In the genomic region with DNA sequence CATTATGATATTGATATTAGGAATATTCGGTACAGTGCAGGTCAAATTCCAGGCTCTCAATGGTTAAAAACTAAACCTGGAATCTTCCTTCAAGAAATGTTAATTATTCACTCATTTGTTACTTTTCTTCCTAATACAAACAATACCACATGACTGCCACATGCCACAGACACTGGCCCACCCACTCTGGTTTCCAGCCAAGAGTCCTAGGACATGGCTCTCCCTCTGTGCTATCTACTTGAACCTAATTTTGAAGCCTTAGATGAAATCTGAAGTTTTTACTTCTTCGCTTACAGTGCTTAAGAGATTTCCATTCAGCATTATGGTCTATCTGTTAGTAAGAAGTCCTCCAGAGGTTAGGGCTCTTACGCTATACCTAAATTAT, we compare ENCODE assay signal across 11 mouse cellular contexts. TPM values are rescaled to one million over a fixed set of nuclear protein-coding genes. Genes with fewer than 3 reads are reported as not detected.
DNase-seq lines count a peak whose midpoint lies in the region; ATAC-seq and TF ChIP-seq lines count a peak whose summit lies in the region.
"Had no signal": no experiment of that assay in that cellular context is flagged by ENCODE, and none has a peak within 500 bp of the region (broad histone marks: within the 10 kb centered on the region; RNA-seq: fewer than 3 reads in every experiment).

No protein-coding gene starts in this region.

- no peak for ATAC-seq in hindbrain, embryonic 12.5 days (ENCODE audit: low FRiP score)
- no peak for ATAC-seq in midbrain, embryonic 16.5 days
- no peak for ATAC-seq in midbrain, embryonic 11.5 days (ENCODE audit: low FRiP score)
- ATAC-seq in hindbrain, postnatal 0 days = no peak

- H3K27me3 ChIP-seq in hindbrain, embryonic 10.5 days (ENCODE audit: insufficient read depth, poor library complexity, severe bottlenecking) = peaks cover 16% of the 10 kb centered on the region
- H3K27me3 ChIP-seq in hindbrain, embryonic 12.5 days = peaks cover 7% of the 10 kb centered on the region
- no peaks in the 10 kb centered on the region for H3K27me3 ChIP-seq in midbrain, embryonic 16.5 days (ENCODE audit: control insufficient read depth, insufficient read depth, low read depth, low read length)
- peaks cover 2% of the 10 kb centered on the region; the same call in 1 of the 2 replicates for H3K27me3 ChIP-seq in midbrain, embryonic 11.5 days (ENCODE audit: control insufficient read depth, insufficient read depth, low read length)
- H3K27me3 ChIP-seq in hindbrain, postnatal 0 days (ENCODE audit: insufficient read depth, low read length) = no peaks in the 10 kb centered on the region

- H3K9me3 ChIP-seq in hindbrain, embryonic 10.5 days = peaks cover 5% of the 10 kb centered on the region; the same call in 1 of the 2 replicates
- 0 out of 2 replicates have a peak, but pooled peaks cover 2% of the 10 kb centered on the region for H3K9me3 ChIP-seq in hindbrain, embryonic 12.5 days (replicated peaks)
- H3K9me3 ChIP-seq in midbrain, embryonic 16.5 days (replicated peaks; ENCODE audit: control insufficient read depth, low read length, poor library complexity, severe bottlenecking) = no peaks in the 10 kb centered on the region
- 0 out of 2 replicates have a peak, but pooled peaks cover 1% of the 10 kb centered on the region for H3K9me3 ChIP-seq in midbrain, embryonic 11.5 days (ENCODE audit: control insufficient read depth, low read length)
- no peaks in the 10 kb centered on the region for H3K9me3 ChIP-seq in hindbrain, postnatal 0 days (ENCODE audit: low read length)
- H3K9me3 ChIP-seq: liver, embryonic 13.5 days had no signal

- DNase-seq in hindbrain, embryonic 10.5 days (ENCODE audit: low spot score) = no peak
- DNase-seq in midbrain, embryonic 11.5 days (ENCODE audit: low spot score, missing footprints) = no peak
- DNase-seq in hindbrain, postnatal 0 days (ENCODE audit: low spot score) = no peak
- DNase-seq in T-cell, adult 2 months (ENCODE audit: low spot score) = no peak
- DNase-seq in layer of hippocampus, adult 8-10 months (ENCODE audit: low spot score in 2 of 2) = no peak
- DNase-seq: cerebellum, adult 11-12 months; embryo, embryonic 11 days; liver, embryonic 13.5 days; thymus, postnatal 4 days had no signal

- no peak overlapping the region for H3K4me2 ChIP-seq in hindbrain, embryonic 12.5 days (replicated peaks)
- peak overlapping the region; percentile 17; the same call in 1 of the 2 replicates for H3K4me2 ChIP-seq in midbrain, embryonic 16.5 days (ENCODE audit: low read length)
- H3K4me2 ChIP-seq in midbrain, embryonic 11.5 days = no peak overlapping the region
- H3K4me2 ChIP-seq in hindbrain, postnatal 0 days (ENCODE audit: low read depth, low read length) = peak overlapping the region; percentile 78; the same call in 1 of the 2 replicates
- H3K4me2 ChIP-seq: liver, embryonic 13.5 days had no signal

- H3K27ac ChIP-seq in hindbrain, embryonic 10.5 days = no peak overlapping the region
- no peak overlapping the region for H3K27ac ChIP-seq in hindbrain, embryonic 12.5 days
- H3K27ac ChIP-seq in midbrain, embryonic 16.5 days (ENCODE audit: low read length) = no peak overlapping the region
- H3K27ac ChIP-seq in midbrain, embryonic 11.5 days (ENCODE audit: low read depth, low read length) = no peak overlapping the region
- H3K27ac ChIP-seq in hindbrain, postnatal 0 days = no peak overlapping the region
- H3K27ac ChIP-seq: liver, embryonic 13.5 days had no signal

- H3K4me3 ChIP-seq in hindbrain, embryonic 10.5 days = 0 out of 2 replicates have a peak overlapping the region, but pooled peaks have one; percentile 11
- no peak overlapping the region for H3K4me3 ChIP-seq in hindbrain, embryonic 12.5 days
- H3K4me3 ChIP-seq in midbrain, embryonic 16.5 days (ENCODE audit: low read depth, low read length) = no peak overlapping the region
- H3K4me3 ChIP-seq in midbrain, embryonic 11.5 days (ENCODE audit: low read depth, low read length) = no peak overlapping the region
- H3K4me3 ChIP-seq in hindbrain, postnatal 0 days (ENCODE audit: low read length) = no peak overlapping the region
- H3K4me3 ChIP-seq: liver, embryonic 13.5 days had no signal

- H3K36me3 ChIP-seq in hindbrain, embryonic 10.5 days = peaks cover 17% of the 10 kb centered on the region
- H3K36me3 ChIP-seq in hindbrain, embryonic 12.5 days = 0 out of 2 replicates have a peak, but pooled peaks cover 4% of the 10 kb centered on the region
- H3K36me3 ChIP-seq in midbrain, embryonic 16.5 days (ENCODE audit: control insufficient read depth, insufficient read depth, low read length) = no peaks in the 10 kb centered on the region
- 0 out of 2 replicates have a peak, but pooled peaks cover 3% of the 10 kb centered on the region for H3K36me3 ChIP-seq in midbrain, embryonic 11.5 days (ENCODE audit: control insufficient read depth, insufficient read depth, low read length)
- no peaks in the 10 kb centered on the region for H3K36me3 ChIP-seq in hindbrain, postnatal 0 days (ENCODE audit: insufficient read depth, low read length)
- H3K36me3 ChIP-seq: liver, embryonic 13.5 days had no signal

- peaks cover 35% of the 10 kb centered on the region for H3K4me1 ChIP-seq in hindbrain, embryonic 10.5 days (replicated peaks)
- peaks cover 21% of the 10 kb centered on the region for H3K4me1 ChIP-seq in hindbrain, embryonic 12.5 days
- peaks cover 21% of the 10 kb centered on the region for H3K4me1 ChIP-seq in midbrain, embryonic 16.5 days (ENCODE audit: control insufficient read depth, insufficient read depth, low read length)
- H3K4me1 ChIP-seq in midbrain, embryonic 11.5 days (ENCODE audit: control insufficient read depth, insufficient read depth, low read length) = peaks cover 10% of the 10 kb centered on the region; the same call in 1 of the 2 replicates
- peaks cover 3% of the 10 kb centered on the region for H3K4me1 ChIP-seq in hindbrain, postnatal 0 days (ENCODE audit: insufficient read depth, low read length)

- WGBS in hindbrain, embryonic 10.5 days = 94% methylated on average over 3 of the region's 3 CpGs
- 92% methylated on average over 3 of the region's 3 CpGs for WGBS in hindbrain, embryonic 12.5 days
- WGBS in midbrain, embryonic 16.5 days = 92% methylated on average over 3 of the region's 3 CpGs
- 95% methylated on average over 3 of the region's 3 CpGs for WGBS in midbrain, embryonic 11.5 days
- 89% methylated on average over 3 of the region's 3 CpGs for WGBS in hindbrain, postnatal 0 days

- TF ChIP-seq CTCF in hindbrain, postnatal 0 days (IDR thresholded peaks at IDR 0.05; ENCODE audit: low read depth) = no peak

- H3K9ac ChIP-seq in hindbrain, embryonic 12.5 days = no peak overlapping the region
- H3K9ac ChIP-seq in midbrain, embryonic 16.5 days (ENCODE audit: low read depth, low read length) = no peak overlapping the region
- no peak overlapping the region for H3K9ac ChIP-seq in midbrain, embryonic 11.5 days (ENCODE audit: low read length)
- H3K9ac ChIP-seq in hindbrain, postnatal 0 days (replicated peaks; ENCODE audit: low read length) = no peak overlapping the region
- H3K9ac ChIP-seq: liver, embryonic 13.5 days had no signal

RNA-seq across cellular contexts. Expression of a gene that starts 2.7 kb away (rescaled TPM):
- polyA plus RNA-seq in hindbrain, embryonic 10.5 days (2016; fragmentation: Nextera tagmentation; extraction: Ambion mirVana) = 7.2 and 7.7 TPM in 2 replicates
- polyA plus RNA-seq in hindbrain, embryonic 12.5 days (2016; fragmentation: Nextera tagmentation; extraction: Ambion mirVana) = 8.9 and 9.4 TPM in 2 replicates
- polyA plus RNA-seq in midbrain, embryonic 16.5 days (2015; fragmentation: Nextera tagmentation; extraction: Ambion mirVana) = 3.9 and 5.6 TPM in 2 replicates
- polyA plus RNA-seq in midbrain, embryonic 11.5 days (2014; fragmentation: Nextera tagmentation; extraction: Ambion mirVana) = 17.2 and 17.8 TPM in 2 replicates
- total RNA-seq in hindbrain, postnatal 0 days (2014; rRNA removed) = 10.8 and 11.8 TPM in 2 replicates
- 3.4 and 3.5 TPM in 2 replicates for polyA plus RNA-seq in hindbrain, postnatal 0 days (2015; fragmentation: Nextera tagmentation; extraction: Ambion mirVana)
- 10 to 100 TPM; 10.6 to 14.2 (median 11.4) TPM for total RNA-seq in layer of hippocampus, adult 8-10 months (2022)

Comparison
In these comparisons a context has a peak if more than half of its experiments do, and no peak if none do; other contexts are left out.
1. H3K4me2 ChIP-seq: peak in midbrain, embryonic 16.5 days (single experiment) and hindbrain, postnatal 0 days (single experiment); none in hindbrain, embryonic 12.5 days (single experiment) and midbrain, embryonic 11.5 days (single experiment).